Mouse (Mus musculus) MEL (cell line): ENCODE results near the gene Dcaf5. TPM values are rescaled to one million over a fixed set of nuclear protein-coding genes. Genes with fewer than 3 reads are reported as not detected.

Experiments used
- DNase-seq: peaks from one replicate; pipeline ENCODE4 v3.0.0; 2011; ENCODE audit warnings: low read depth, low spot score
- H3K27ac ChIP-seq: 2 replicates; pipeline ENCODE4 v1.5.1; 2012; ENCODE audit warnings: low read depth, mild to moderate bottlenecking, control low read depth, low read length, moderate library complexity; ENCODE audit not compliant: control insufficient read depth
- H3K27me3 ChIP-seq, 2 experiments: fragments of 150-350 bp in 1 of 2; sonication (generic) in 1 of 2; 2 replicates each; pipeline ENCODE4 v1.6.1; 2012; ENCODE audit warnings: low read length in 2 of 2, mild to moderate bottlenecking in 2 of 2, improper control_type of control experiment in 1 of 2, moderate library complexity in 1 of 2; ENCODE audit not compliant: insufficient read depth in 2 of 2, control insufficient read depth in 1 of 2
- H3K36me3 ChIP-seq, 2 experiments: 2 replicates each; pipeline ENCODE4 v1.6.1; 2012 to 2014; ENCODE audit warnings: low read length in 2 of 2, improper control_type of control experiment in 1 of 2, inconsistent platforms in 1 of 2, mild to moderate bottlenecking in 1 of 2; ENCODE audit not compliant: insufficient read depth in 2 of 2, control insufficient read depth in 1 of 2
- H3K4me1 ChIP-seq, 2 experiments: fragments of 150-350 bp in 1 of 2; sonication (generic) in 1 of 2; 2 replicates each; pipeline ENCODE4 v1.6.1; 2012; ENCODE audit warnings: low read length in 2 of 2, improper control_type of control experiment in 1 of 2, mild to moderate bottlenecking in 1 of 2; ENCODE audit not compliant: insufficient read depth in 2 of 2, control insufficient read depth in 1 of 2
- H3K4me3 ChIP-seq, 2 experiments: fragments of 150-350 bp in 1 of 2; sonication (generic) in 1 of 2; 2 replicates each; pipeline ENCODE4 v1.5.1; 2012; ENCODE audit warnings: low read depth in 2 of 2, low read length in 2 of 2, mild to moderate bottlenecking in 2 of 2, moderate library complexity in 2 of 2, control low read depth in 1 of 2, improper control_type of control experiment in 1 of 2; ENCODE audit not compliant: control insufficient read depth in 1 of 2, insufficient read depth in 1 of 2
- H3K79me2 ChIP-seq: 2 replicates; pipeline ENCODE4 v1.6.1; 2012; ENCODE audit warnings: mild to moderate bottlenecking, low read length, moderate library complexity; ENCODE audit not compliant: control insufficient read depth, poor library complexity, insufficient read depth
- H3K9ac ChIP-seq: 2 replicates; pipeline ENCODE4 v1.6.1; 2012; ENCODE audit warnings: low read depth, mild to moderate bottlenecking, control low read depth, low read length, moderate library complexity; ENCODE audit not compliant: control insufficient read depth, poor library complexity, severe bottlenecking
- H3K9me3 ChIP-seq: fragments of 150-350 bp; sonication (generic); replicated peaks from 2 replicates; pipeline ENCODE4 v1.6.1; 2012; ENCODE audit warnings: mild to moderate bottlenecking, low read length, improper control_type of control experiment, moderate library complexity; ENCODE audit not compliant: insufficient read depth
- E2F4 ChIP-seq: IDR thresholded peaks from 2 replicates; pipeline ENCODE4 v1.6.1; 2011; ENCODE audit warnings: low read depth, low read length, improper control_type of control experiment, borderline replicate concordance
- ELF1 ChIP-seq: IDR thresholded peaks from 2 replicates; pipeline ENCODE4 v1.6.1; 2014; ENCODE audit warnings: low read depth, mild to moderate bottlenecking, inconsistent platforms, low read length, improper control_type of control experiment, moderate library complexity
- ETS1 ChIP-seq: IDR thresholded peaks from 2 replicates; pipeline ENCODE4 v1.6.1; 2012; ENCODE audit warnings: low read depth, mild to moderate bottlenecking, inconsistent platforms, low read length, improper control_type of control experiment, moderate library complexity
- GABPA ChIP-seq: IDR thresholded peaks from 2 replicates; pipeline ENCODE4 v1.6.1; 2012; ENCODE audit warnings: low read depth, mild to moderate bottlenecking, inconsistent platforms, low read length, improper control_type of control experiment, moderate library complexity
- GATA1 ChIP-seq: IDR thresholded peaks from 2 replicates; pipeline ENCODE4 v1.6.1; 2011; ENCODE audit warnings: low read depth, low read length, improper control_type of control experiment
- HCFC1 ChIP-seq: IDR thresholded peaks from 2 replicates; pipeline ENCODE4 v1.6.1; 2012; ENCODE audit warnings: low read depth, mild to moderate bottlenecking, inconsistent platforms, low read length, improper control_type of control experiment, moderate library complexity
- JUND ChIP-seq: IDR thresholded peaks from 2 replicates; pipeline ENCODE4 v1.6.1; 2011; ENCODE audit warnings: low read depth, mild to moderate bottlenecking, improper control_type of control experiment, low read length
- KAT2A ChIP-seq: conservative IDR thresholded peaks from 2 replicates; pipeline ENCODE4 v1.6.1; 2012; ENCODE audit warnings: low read depth, low read length, improper control_type of control experiment, inconsistent platforms
- MAFK ChIP-seq: IDR thresholded peaks from 2 replicates; pipeline ENCODE4 v1.6.1; 2011; ENCODE audit warnings: low read depth, mild to moderate bottlenecking, low read length, improper control_type of control experiment, borderline replicate concordance
- MAX ChIP-seq: IDR thresholded peaks from 2 replicates; pipeline ENCODE4 v1.6.1; 2011; ENCODE audit warnings: low read length, improper control_type of control experiment
- MAZ ChIP-seq: IDR thresholded peaks from 2 replicates; pipeline ENCODE4 v1.6.1; 2012; ENCODE audit warnings: low read depth, mild to moderate bottlenecking, inconsistent platforms, low read length, improper control_type of control experiment
- MXI1 ChIP-seq: IDR thresholded peaks from 2 replicates; pipeline ENCODE4 v1.6.1; 2011; ENCODE audit warnings: mild to moderate bottlenecking, low read depth, low read length, improper control_type of control experiment
- MYB ChIP-seq: IDR thresholded peaks from 2 replicates; pipeline ENCODE4 v1.6.1; 2011; ENCODE audit warnings: mild to moderate bottlenecking, low read depth, low read length, improper control_type of control experiment
- NELFE ChIP-seq: IDR thresholded peaks from 2 replicates; pipeline ENCODE4 v1.6.1; 2011; ENCODE audit warnings: low read depth, low read length, improper control_type of control experiment
- NRF1 ChIP-seq: IDR thresholded peaks from 2 replicates; pipeline ENCODE4 v1.6.1; 2014; ENCODE audit warnings: low read depth, mild to moderate bottlenecking, inconsistent platforms, low read length, improper control_type of control experiment, moderate library complexity; ENCODE audit not compliant: poor library complexity, insufficient read depth, severe bottlenecking
- POLR2A ChIP-seq, 2 experiments: IDR thresholded peaks; 2 replicates each; pipeline ENCODE4 v1.6.1; 2011 to 2012; ENCODE audit warnings: low read length in 2 of 2, mild to moderate bottlenecking in 2 of 2, control low read depth in 1 of 2, improper control_type of control experiment in 1 of 2, low read depth in 1 of 2, moderate library complexity in 1 of 2; ENCODE audit not compliant: control insufficient read depth in 1 of 2, insufficient read depth in 1 of 2, poor library complexity in 1 of 2
- RAD21 ChIP-seq: IDR thresholded peaks from 2 replicates; pipeline ENCODE4 v1.6.1; 2011; ENCODE audit warnings: mild to moderate bottlenecking, low read depth, low read length, improper control_type of control experiment
- RCOR1 ChIP-seq: IDR thresholded peaks from 2 replicates; pipeline ENCODE4 v1.6.1; 2012; ENCODE audit warnings: low read depth, mild to moderate bottlenecking, inconsistent platforms, low read length, improper control_type of control experiment
- SIN3A ChIP-seq: IDR thresholded peaks from 2 replicates; pipeline ENCODE4 v1.6.1; 2012; ENCODE audit warnings: low read length, improper control_type of control experiment, inconsistent platforms
- SMC3 ChIP-seq: IDR thresholded peaks from 2 replicates; pipeline ENCODE4 v1.6.1; 2011; ENCODE audit warnings: low read depth, low read length, improper control_type of control experiment
- TAL1 ChIP-seq: IDR thresholded peaks from 2 replicates; pipeline ENCODE4 v1.6.1; 2012; ENCODE audit warnings: mild to moderate bottlenecking, inconsistent platforms, low read length, moderate library complexity, mixed read lengths
- TBP ChIP-seq: IDR thresholded peaks from 2 replicates; pipeline ENCODE4 v1.8.0; 2011; ENCODE audit warnings: low read depth, low read length, improper control_type of control experiment
- TCF12 ChIP-seq: IDR thresholded peaks from 2 replicates; pipeline ENCODE4 v1.6.1; 2014; ENCODE audit warnings: low read depth, mild to moderate bottlenecking, inconsistent platforms, low read length, improper control_type of control experiment, moderate library complexity
- UBTF ChIP-seq: IDR thresholded peaks from 2 replicates; pipeline ENCODE4 v1.6.1; 2012; ENCODE audit warnings: low read depth, mild to moderate bottlenecking, inconsistent platforms, low read length, improper control_type of control experiment, moderate library complexity, borderline replicate concordance; ENCODE audit not compliant: insufficient read depth
- USF1 ChIP-seq: IDR thresholded peaks from 2 replicates; pipeline ENCODE4 v1.6.1; 2014; ENCODE audit warnings: low read depth, mild to moderate bottlenecking, inconsistent platforms, low read length, improper control_type of control experiment, moderate library complexity
- ZC3H11A ChIP-seq: IDR thresholded peaks from 2 replicates; pipeline ENCODE4 v1.6.1; 2012; ENCODE audit warnings: low read depth, mild to moderate bottlenecking, inconsistent platforms, low read length, improper control_type of control experiment
- ZKSCAN1 ChIP-seq: IDR thresholded peaks from 2 replicates; pipeline ENCODE4 v1.6.1; 2012; ENCODE audit warnings: low read depth, mild to moderate bottlenecking, inconsistent platforms, low read length, improper control_type of control experiment, moderate library complexity
- ZMIZ1 ChIP-seq: IDR thresholded peaks from 2 replicates; pipeline ENCODE4 v1.6.1; 2012; ENCODE audit warnings: low read depth, mild to moderate bottlenecking, inconsistent platforms, low read length, improper control_type of control experiment, moderate library complexity
- ZNF384 ChIP-seq: IDR thresholded peaks from 2 replicates; pipeline ENCODE4 v1.6.1; 2012; ENCODE audit warnings: low read depth, mild to moderate bottlenecking, inconsistent platforms, low read length, improper control_type of control experiment
- polyA plus RNA-seq, 2 experiments: library from polyadenylated mRNA; stranded (reverse) in 1 of 2; unstranded in 1 of 2; fragments of >175 nt in 1 of 2; fragments of >200 nt in 1 of 2; gene quantifications; 2 replicates each; pipeline versions ENCODE4 v1.2.1 to v1.2.4; 2012; ENCODE audit warnings: low replicate concordance in 2 of 2, low read depth in 1 of 2; ENCODE audit not compliant: insufficient read length in 2 of 2, insufficient read depth in 1 of 2, missing spikeins in 1 of 2
- total RNA-seq: library from RNA; depleted of rRNA; stranded (reverse); fragments of 300-350 nt; gene quantifications from 2 replicates; pipeline ENCODE4 v1.2.3, GENCODE M21; 2012

Gene Dcaf5
- total and polyA plus RNA-seq, 3 experiments = 8.1 to 15.6 TPM; not detected in 1

GRCm38 (mm10) chr12:80463666-80464269 lies 27.4 kb upstream of the Dcaf5 start:
- peaks cover 3% of the 10 kb centered on the region; the same call in 1 of the 2 replicates for H3K79me2 ChIP-seq
- H3K4me1 ChIP-seq = peaks cover 0 to 7% of the 10 kb centered on the region in 2 experiments; a peak in 2 of 4 replicates
- no peaks in the 10 kb centered on the region for H3K9me3 ChIP-seq
- TF ChIP-seq ZMIZ1 = no peak
- peak; percentile 64 for TF ChIP-seq ZNF384
- peak; percentile 48; the same call in 1 of the 2 replicates for TF ChIP-seq NELFE
- H3K4me3 ChIP-seq = peak overlapping the region; percentile 64 to 88
- peak overlapping the region; percentile 73 for H3K9ac ChIP-seq
- peaks cover 0 to 4% of the 10 kb centered on the region in 2 experiments; a peak in 2 of 4 replicates for H3K36me3 ChIP-seq
- no peaks in the 10 kb centered on the region for H3K27me3 ChIP-seq
- no peak for DNase-seq
- peak overlapping the region; percentile 79 for H3K27ac ChIP-seq

- 0 out of 4 replicates have a peak, but pooled peaks cover 0 to 2% of the 10 kb centered on the region in 2 experiments for H3K27me3 ChIP-seq
- peak; percentile 95 for DNase-seq
- peaks cover 3% of the 10 kb centered on the region; the same call in 1 of the 2 replicates for H3K79me2 ChIP-seq
- H3K4me1 ChIP-seq = peaks cover 0 to 7% of the 10 kb centered on the region in 2 experiments; a peak in 2 of 4 replicates
- peaks cover 0 to 4% of the 10 kb centered on the region in 2 experiments; a peak in 2 of 4 replicates for H3K36me3 ChIP-seq
- H3K9me3 ChIP-seq = no peaks in the 10 kb centered on the region
- H3K27ac ChIP-seq = peak within 1 kb of the TSS; percentile 79
- H3K9ac ChIP-seq = peak within 1 kb of the TSS; percentile 73
- peak within 1 kb of the TSS; percentile 64 to 88 for H3K4me3 ChIP-seq
- TF ChIP-seq GABPA = no peak
- TF ChIP-seq ZKSCAN1 = no peak
- TF ChIP-seq JUND = no peak
- TF ChIP-seq RAD21 = no peak
- TF ChIP-seq ELF1 = peak; percentile 84
- peak; percentile 76 for TF ChIP-seq MAX
- peak; percentile 71; the same call in 1 of the 2 replicates for TF ChIP-seq KAT2A
- TF ChIP-seq POLR2A (IDR thresholded peaks at IDR 0.05; ENCODE audit: control insufficient read depth in 1 of 2, insufficient read depth in 1 of 2, low read depth in 1 of 2, low read length in 2 of 2, poor library complexity in 1 of 2) = peak; percentile 60 to 78; a peak in 3 of 4 replicates
- TF ChIP-seq NRF1 = no peak
- peak; percentile 84 for TF ChIP-seq SIN3A
- no peak for TF ChIP-seq UBTF
- TF ChIP-seq TBP = 0 out of 2 replicates have a peak, but pooled peaks have one; percentile 62
- TF ChIP-seq ETS1 = 0 out of 2 replicates have a peak, but pooled peaks have one; percentile 27
- 0 out of 2 replicates have a peak, but pooled peaks have one; percentile 40 for TF ChIP-seq RCOR1
- no peak for TF ChIP-seq MYB
- no peak for TF ChIP-seq SMC3
- peak; percentile 49 for TF ChIP-seq NELFE
- TF ChIP-seq USF1 = no peak
- TF ChIP-seq ZMIZ1 = no peak
- TF ChIP-seq ZC3H11A = no peak
- peak; percentile 96 for TF ChIP-seq MXI1
- no peak for TF ChIP-seq MAFK
- TF ChIP-seq TCF12 = peak; percentile 55
- peak; percentile 95 for TF ChIP-seq HCFC1
- peak; percentile 72; the same call in 1 of the 2 replicates for TF ChIP-seq MAZ
- no peak for TF ChIP-seq E2F4
- no peak for TF ChIP-seq TAL1
- no peak for TF ChIP-seq GATA1
These were observed 26.7 kb upstream of the Dcaf5 start, which contains the start of gene Exd2 for GRCm38 (mm10) chr12:80462942-80463651. Gene Exd2 (plus strand): TSS chr12:80463095.
